Mouse (Mus musculus) liver, embryonic 14.5 days (tissue): ENCODE results near the gene Prkn. TPM values are rescaled to one million over a fixed set of nuclear protein-coding genes. Genes with fewer than 3 reads are reported as not detected.

Experiments used
- ATAC-seq: fragments of 200-750 bp; cut with Nextera tagmentation; 2 replicates; pipeline ENCODE4 v1.8.0; 2017; ENCODE audit warnings: moderate number of reproducible peaks, mild to moderate bottlenecking, moderate library complexity; ENCODE audit not compliant: insufficient read depth
- DNase-seq, 3 experiments: peaks; one replicate each; pipeline ENCODE4 v3.0.0-alpha.2; 2012 to 2013; ENCODE audit warnings: low read depth in 3 of 3, low spot score in 3 of 3
- H3K27ac ChIP-seq: fragments of 300-500 bp; sonication (generic); 2 replicates; pipeline ENCODE4 v1.5.1; 2014; ENCODE audit warnings: moderate library complexity, mild to moderate bottlenecking, control low read depth, inconsistent platforms
- H3K27me3 ChIP-seq: fragments of 300-500 bp; sonication (generic); 2 replicates; pipeline ENCODE4 v1.6.1; 2014; ENCODE audit warnings: mild to moderate bottlenecking, low read length, moderate library complexity; ENCODE audit not compliant: control insufficient read depth, insufficient read depth
- H3K36me3 ChIP-seq: fragments of 300-500 bp; sonication (generic); replicated peaks from 2 replicates; pipeline ENCODE4 v1.6.1; 2014; ENCODE audit warnings: low read depth; ENCODE audit not compliant: control insufficient read depth, insufficient read depth
- H3K4me1 ChIP-seq, 2 experiments: fragments of 200-500 bp in 1 of 2; fragments of 300-500 bp in 1 of 2; sonication (generic) in 1 of 2; replicated peaks; 2 replicates each; pipeline ENCODE4 v1.6.1; 2012 to 2014; ENCODE audit warnings: antibody characterized with exemption in 1 of 2, inconsistent platforms in 1 of 2, low read length in 1 of 2; ENCODE audit not compliant: control insufficient read depth in 2 of 2, insufficient read depth in 2 of 2
- H3K4me2 ChIP-seq: fragments of 300-500 bp; sonication (generic); 2 replicates; pipeline ENCODE4 v1.6.1; 2014; ENCODE audit warnings: low read depth, mild to moderate bottlenecking, control low read depth, moderate library complexity
- H3K4me3 ChIP-seq, 2 experiments: fragments of 200-500 bp in 1 of 2; fragments of 300-500 bp in 1 of 2; sonication (generic) in 1 of 2; 2 replicates each; pipeline ENCODE4 v1.5.1; 2012 to 2014; ENCODE audit warnings: low read depth in 2 of 2, low read length in 2 of 2, mild to moderate bottlenecking in 2 of 2, control low read depth in 1 of 2, inconsistent platforms in 1 of 2, moderate library complexity in 1 of 2; ENCODE audit not compliant: insufficient read depth in 1 of 2
- H3K9ac ChIP-seq: fragments of 300-500 bp; sonication (generic); replicated peaks from 2 replicates; pipeline ENCODE4 v1.6.1; 2014; ENCODE audit warnings: mild to moderate bottlenecking, control low read depth, moderate library complexity
- H3K9me3 ChIP-seq: fragments of 300-500 bp; sonication (generic); 2 replicates; pipeline ENCODE4 v1.6.1; 2016; ENCODE audit warnings: low read length, mixed read lengths; ENCODE audit not compliant: control insufficient read depth
- CTCF ChIP-seq: IDR thresholded peaks from 2 replicates; pipeline ENCODE4 v1.5.1; 2016; ENCODE audit warnings: antibody characterized with exemption, low read depth, control low read depth
- EP300 ChIP-seq: IDR thresholded peaks from 2 replicates; pipeline ENCODE4 v1.6.1; 2016; ENCODE audit warnings: antibody characterized with exemption, low read depth
- WGBS: fragments of 180-500 bp; shearing (Covaris S2); extraction: QIAGEN DNeasy Blood & Tissue Kit; methylation state at CpG from one replicate; pipeline ENCODE4 v1.1.7; 2014; ENCODE audit not compliant: insufficient replicate concordance; 5-methylcytosine and 5-hydroxymethylcytosine counted together
- polyA plus RNA-seq, 2 experiments: library from polyadenylated mRNA; depleted of rRNA in 1 of 2; stranded (reverse) in 1 of 2; unstranded in 1 of 2; fragments of >200 nt; fragmentation: Nextera tagmentation in 1 of 2; extraction: Ambion mirVana in 1 of 2; gene quantifications; 2 replicates each; pipeline versions ENCODE4 v1.2.1 to v1.2.3; 2012 to 2014

Prkn gene
- polyA plus RNA-seq, 2 experiments = 0.17 to 0.61 TPM

- no peak for TF ChIP-seq CTCF
- TF ChIP-seq EP300 = no peak
- no peak for DNase-seq
Observed at GRCm38 (mm10) chr17:11863017-11863416, 1022.8 kb downstream of the Prkn start.

DNA sequence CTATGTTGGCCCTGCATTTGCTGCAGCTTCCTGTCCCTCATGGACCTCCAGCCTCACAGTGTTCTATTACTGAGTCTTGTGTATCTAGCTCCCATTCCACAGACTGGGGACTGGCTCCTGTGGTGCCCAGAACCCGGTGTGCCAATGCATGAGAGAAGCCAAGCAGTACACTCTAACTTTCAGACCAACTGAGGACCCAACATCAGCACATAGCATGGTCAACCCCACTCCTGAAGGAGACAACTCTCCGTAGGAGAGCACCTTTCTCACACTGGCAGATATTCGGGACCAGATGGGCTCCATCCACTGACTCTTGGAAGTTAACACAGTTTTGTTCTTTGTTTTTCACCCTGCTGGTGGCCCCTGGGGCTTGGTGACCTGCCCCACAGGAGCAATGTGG, 1026.0 kb downstream of the Prkn start:
- H3K4me2 ChIP-seq = no peak overlapping the region
- ATAC-seq (no peak), DNase-seq (no peak)
- TF ChIP-seq EP300 (no peak), CTCF (no peak)
- H3K4me3 ChIP-seq = no peak overlapping the region
- H3K9ac ChIP-seq = no peak overlapping the region
- 68% methylated on average over 3 of the region's 3 CpGs for WGBS
- no peaks in the 10 kb centered on the region for H3K27me3 ChIP-seq
- H3K27ac ChIP-seq = no peak overlapping the region
- H3K9me3 ChIP-seq = no peaks in the 10 kb centered on the region
- H3K4me1 ChIP-seq = peaks cover 0 to 2% of the 10 kb centered on the region in 2 experiments; a peak in 1 of 4 replicates
- H3K36me3 ChIP-seq = no peaks in the 10 kb centered on the region

More at GRCm38 (mm10) chr17:11863017-11863416, 1022.8 kb downstream of the Prkn start:
- H3K4me3 ChIP-seq = no peak overlapping the region
- ATAC-seq = no peak
- WGBS = 73% methylated on average over 11 of the region's 11 CpGs
- no peak overlapping the region for H3K4me2 ChIP-seq
- H3K4me1 ChIP-seq = peaks cover 0 to 2% of the 10 kb centered on the region in 2 experiments; a peak in 1 of 4 replicates
- no peak overlapping the region for H3K27ac ChIP-seq
- no peaks in the 10 kb centered on the region for H3K9me3 ChIP-seq
- no peaks in the 10 kb centered on the region for H3K27me3 ChIP-seq
- no peaks in the 10 kb centered on the region for H3K36me3 ChIP-seq
- no peak overlapping the region for H3K9ac ChIP-seq

DNA sequence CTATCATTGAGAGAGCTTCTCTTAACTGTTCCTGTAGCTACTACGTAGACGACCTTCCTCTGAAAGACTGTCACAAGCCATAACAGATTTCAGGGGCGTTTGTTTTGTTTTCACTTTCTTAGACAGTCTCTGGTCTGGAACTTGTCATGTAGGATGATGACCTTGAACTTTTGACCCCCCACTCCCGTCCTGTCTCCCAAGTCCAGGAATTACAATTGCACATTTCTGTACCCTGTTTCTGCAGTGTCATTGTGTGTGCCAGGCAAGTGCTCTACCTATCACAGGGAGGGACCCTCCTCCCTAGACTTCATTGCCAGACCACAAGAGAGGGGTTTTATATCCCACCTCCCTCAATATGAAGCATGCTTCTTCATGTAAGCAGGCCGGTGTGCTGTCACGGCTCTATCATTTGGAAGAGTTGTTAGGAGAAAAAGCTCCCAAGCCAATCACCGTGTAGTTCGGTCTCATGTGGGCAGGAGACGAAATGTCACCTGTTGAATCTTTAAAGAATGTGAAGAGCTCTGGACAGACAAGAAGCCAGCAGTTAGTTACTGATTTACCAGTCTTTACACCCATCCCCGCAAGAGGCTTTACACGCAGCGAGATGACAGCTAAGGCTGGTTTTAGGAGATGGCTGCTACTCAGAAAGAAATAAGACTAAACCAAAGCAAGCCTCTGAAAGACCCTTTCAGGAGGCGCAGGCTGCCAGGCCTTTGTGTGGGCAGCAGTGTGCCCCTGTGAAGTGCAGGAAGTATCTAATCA, 1027.3 kb downstream of the Prkn start:
- WGBS = 50% methylated on average over 13 of the region's 13 CpGs
- Histone ChIP-seq H3K27ac (no peak overlapping the region), H3K9ac (no peak overlapping the region), H3K27me3 (no peaks in the 10 kb centered on the region), H3K4me3 (no peak overlapping the region), H3K4me2 (no peak overlapping the region), H3K9me3 (no peaks in the 10 kb centered on the region), H3K4me1 (peaks cover 0 to 2% of the 10 kb centered on the region in 2 experiments; a peak in 1 of 4 replicates), H3K36me3 (no peaks in the 10 kb centered on the region)
- DNase-seq (no peak), ATAC-seq (no peak)
- no peak for TF ChIP-seq CTCF
- no peak for TF ChIP-seq EP300

GRCm38 (mm10) chr17:11870546-11870945, 1030.4 kb downstream of the Prkn start:
- Histone ChIP-seq H3K4me2 (no peak overlapping the region), H3K4me1 (peaks cover 0 to 2% of the 10 kb centered on the region in 2 experiments; a peak in 1 of 4 replicates), H3K9ac (no peak overlapping the region), H3K27me3 (no peaks in the 10 kb centered on the region), H3K9me3 (no peaks in the 10 kb centered on the region), H3K4me3 (no peak overlapping the region), H3K27ac (no peak overlapping the region), H3K36me3 (no peaks in the 10 kb centered on the region)
- TF ChIP-seq CTCF (no peak), EP300 (no peak)
- WGBS = 68% methylated on average over 10 of the region's 10 CpGs
- ATAC-seq (no peak), DNase-seq (no peak)

GRCm38 (mm10) chr17:11876240-11876639, 1036.1 kb downstream of the Prkn start:
- Histone ChIP-seq H3K27ac (no peak overlapping the region), H3K36me3 (no peaks in the 10 kb centered on the region), H3K9ac (no peak overlapping the region), H3K4me2 (no peak overlapping the region), H3K9me3 (no peaks in the 10 kb centered on the region), H3K27me3 (no peaks in the 10 kb centered on the region), H3K4me1 (no peaks in the 10 kb centered on the region), H3K4me3 (no peak overlapping the region)
- no peak for DNase-seq
- 53% methylated on average over 2 of the region's 2 CpGs for whole genome bisulfite sequencing
- ATAC-seq = no peak
- TF ChIP-seq EP300 (no peak), CTCF (no peak)
